Mouse (Mus musculus) limb, embryonic 13.5 days (tissue): ENCODE data around the gene Abcc4. TPM values are rescaled to one million over a fixed set of nuclear protein-coding genes. Genes with fewer than 3 reads are reported as not detected.

ENCODE experiments used
- microRNA-seq: library from miRNA; unstranded; fragments of <30 nt; microRNA quantifications from one replicate; pipeline ENCODE4, GENCODE M21; 2016
- polyA plus RNA-seq: library from polyadenylated mRNA; unstranded; fragments of >200 nt; fragmentation: Nextera tagmentation; extraction: Ambion mirVana; gene quantifications from 2 replicates; pipeline ENCODE4 v1.2.1, GENCODE M21; 2015

Gene Abcc4
- polyA plus RNA-seq, 1 experiment from 2014 or later: 1.4 TPM

Small RNAs within 50 kb of the gene (microRNA-seq; reads per million reads assigned to microRNA genes)
- gene Mir6391: not detected

Other genes with a start within 250 kb of the Abcc4 start
- 1.5 and 1.7 TPM in 2 replicates for gene Cldn10, start 81.7 kb upstream of the Abcc4 start, polyA plus RNA-seq
- gene Dzip1, start 219.2 kb upstream of the Abcc4 start, polyA plus RNA-seq: 31.5 and 31.9 TPM in 2 replicates
- gene Dnajc3, start 231.8 kb upstream of the Abcc4 start, polyA plus RNA-seq: 28.4 and 32.9 TPM in 2 replicates